Mouse (Mus musculus): ENCODE measurements around the gene Slc17a5.

GRCm38 (mm10) chr9:78601046-78601730 is 13.3 kb upstream of the Slc17a5 start:
- TF ChIP-seq CTCF (IDR thresholded peaks at IDR 0.05; ENCODE audit: extremely low read depth, insufficient read length, insufficient replicate concordance, low read depth, low read length): peak; percentile 43; the same call in 1 of the 2 replicates
- TF ChIP-seq POLR2A (IDR thresholded peaks at IDR 0.05; ENCODE audit: low read depth, low read length): no peak

Measured in small intestine, adult 2 months (tissue).